Mouse (Mus musculus): Measurements from ENCODE around the gene Pear1. TPM values are rescaled to one million over a fixed set of nuclear protein-coding genes. Genes with fewer than 3 reads are reported as not detected.

The Pear1 gene
- total RNA-seq, 4 experiments from 2014 or later: 8.3 to 10.1 (median 9.5) TPM

GRCm38 (mm10) chr3:87811297-87811696 lies 12.8 kb downstream of the Pear1 start:
- no peak for DNase-seq (ENCODE audit: low spot score in 2 of 2)

GRCm38 (mm10) chr3:87809322-87809962 lies 14.7 kb downstream of the Pear1 start:
- no peak for DNase-seq (ENCODE audit: low spot score in 2 of 2)

- DNase-seq (ENCODE audit: low spot score in 2 of 2): no peak
Observed at GRCm38 (mm10) chr3:87804038-87804677, 19.9 kb downstream of the Pear1 start.

- DNase-seq (ENCODE audit: low spot score in 2 of 2): no peak
Observed at GRCm38 (mm10) chr3:87801681-87802080, 22.4 kb downstream of the Pear1 start.

- DNase-seq (ENCODE audit: low spot score in 2 of 2): no peak
Observed at GRCm38 (mm10) chr3:87796736-87797334, 27.3 kb downstream of the Pear1 start, which contains the start of gene Insrr. TSS of gene Insrr (plus strand) at chr3:87796951.

GRCm38 (mm10) chr3:87795336-87796277 lies 28.5 kb downstream of the Pear1 start:
- DNase-seq (ENCODE audit: low spot score in 2 of 2): peak in 1 of 2 experiments; percentile 25

GRCm38 (mm10) chr3:87794922-87795325 lies 29.2 kb downstream of the Pear1 start, which contains the start of gene Ntrk1:
TSS of gene Ntrk1 (minus strand) at chr3:87795162.
- DNase-seq (ENCODE audit: low spot score in 2 of 2): no peak

GRCm38 (mm10) chr3:87789768-87790167 lies 34.3 kb downstream of the Pear1 start:
- DNase-seq (ENCODE audit: low spot score in 2 of 2): no peak

- no peak for DNase-seq (ENCODE audit: low spot score in 2 of 2)
Observed at GRCm38 (mm10) chr3:87789248-87789647, 34.9 kb downstream of the Pear1 start.

GRCm38 (mm10) chr3:87785626-87786214 lies 38.4 kb downstream of the Pear1 start:
- DNase-seq (ENCODE audit: low spot score in 2 of 2): no peak

GRCm38 (mm10) chr3:87785156-87785555 lies 39.0 kb downstream of the Pear1 start:
- no peak for DNase-seq (ENCODE audit: low spot score in 2 of 2)

GRCm38 (mm10) chr3:87783282-87784023 lies 40.7 kb downstream of the Pear1 start:
- DNase-seq (ENCODE audit: low spot score in 2 of 2): no peak

- no peak for DNase-seq (ENCODE audit: low spot score in 2 of 2)
Observed at GRCm38 (mm10) chr3:87779086-87779485, 45.0 kb downstream of the Pear1 start.

- DNase-seq (ENCODE audit: low spot score in 2 of 2): no peak
Observed at GRCm38 (mm10) chr3:87778283-87778682, 45.8 kb downstream of the Pear1 start.

- no peak for DNase-seq (ENCODE audit: low spot score in 2 of 2)
Observed at GRCm38 (mm10) chr3:87771088-87771487, 53.0 kb downstream of the Pear1 start.

- DNase-seq (ENCODE audit: low spot score in 2 of 2): no peak
Observed at GRCm38 (mm10) chr3:87770280-87770679, 53.8 kb downstream of the Pear1 start.

GRCm38 (mm10) chr3:87769506-87769905 lies 54.6 kb downstream of the Pear1 start:
- no peak for DNase-seq (ENCODE audit: low spot score in 2 of 2)

GRCm38 (mm10) chr3:87768844-87769243 lies 55.3 kb downstream of the Pear1 start:
- no peak for DNase-seq (ENCODE audit: low spot score in 2 of 2)

GRCm38 (mm10) chr3:87768431-87768830 lies 55.7 kb downstream of the Pear1 start:
- DNase-seq (ENCODE audit: low spot score in 2 of 2): no peak

GRCm38 (mm10) chr3:87767764-87768163 lies 56.3 kb downstream of the Pear1 start:
- DNase-seq (ENCODE audit: low spot score in 2 of 2): no peak

All from left cerebral cortex, adult 8-10 months (tissue).